Mouse (Mus musculus) intestine, embryonic 14.5 days (tissue): ENCODE data around the gene Dnajc12. TPM values are rescaled to one million over a fixed set of nuclear protein-coding genes. Genes with fewer than 3 reads are reported as not detected.

ENCODE experiments used
- ATAC-seq: fragments of 200-750 bp; cut with Nextera tagmentation; replicated peaks from 2 replicates; pipeline ENCODE4 v1.8.0; 2017; ENCODE audit warnings: low read depth, moderate number of reproducible peaks, moderate TSS enrichment, moderate library complexity; ENCODE audit not compliant: low FRiP score, low TSS enrichment
- DNase-seq: peaks from one replicate; pipeline ENCODE4 v3.0.0-alpha.2; 2018; ENCODE audit warnings: low spot score
- H3K27ac ChIP-seq: fragments of 300-500 bp; sonication (generic); 2 replicates; pipeline ENCODE4 v1.5.1; 2014; ENCODE audit warnings: low read depth, mild to moderate bottlenecking, control low read depth
- H3K27me3 ChIP-seq: fragments of 300-500 bp; sonication (generic); replicated peaks from 2 replicates; pipeline ENCODE4 v1.6.1; 2014; ENCODE audit warnings: low read length, control low read depth; ENCODE audit not compliant: control insufficient read depth, insufficient read depth
- H3K36me3 ChIP-seq: fragments of 300-500 bp; sonication (generic); 2 replicates; pipeline ENCODE4 v1.6.1; 2014; ENCODE audit warnings: low read length, control low read depth; ENCODE audit not compliant: control insufficient read depth, insufficient read depth
- H3K4me1 ChIP-seq: fragments of 300-500 bp; sonication (generic); replicated peaks from 2 replicates; pipeline ENCODE4 v1.6.1; 2014; ENCODE audit warnings: low read length, control low read depth, mixed read lengths; ENCODE audit not compliant: control insufficient read depth, insufficient read depth
- H3K4me2 ChIP-seq: fragments of 300-500 bp; sonication (generic); 2 replicates; pipeline ENCODE4 v1.6.1; 2014; ENCODE audit warnings: low read length
- H3K4me3 ChIP-seq: fragments of 300-500 bp; sonication (generic); 2 replicates; pipeline ENCODE4 v1.5.1; 2014; ENCODE audit warnings: low read depth, low read length, control low read depth, mixed read lengths
- H3K9ac ChIP-seq: fragments of 300-500 bp; sonication (generic); 2 replicates; pipeline ENCODE4 v1.6.1; 2014; ENCODE audit warnings: mild to moderate bottlenecking, low read length
- H3K9me3 ChIP-seq: fragments of 300-500 bp; sonication (generic); 2 replicates; pipeline ENCODE4 v1.6.1; 2016; ENCODE audit warnings: low read length, control low read depth; ENCODE audit not compliant: control insufficient read depth
- WGBS: fragments of 180-500 bp; shearing (Covaris S2); extraction: QIAGEN DNeasy Blood & Tissue Kit; methylation state at CpG from one replicate; pipeline ENCODE4 v1.1.7; 2014; 5-methylcytosine and 5-hydroxymethylcytosine counted together
- polyA plus RNA-seq: library from polyadenylated mRNA; unstranded; fragments of >200 nt; fragmentation: Nextera tagmentation; extraction: Ambion mirVana; gene quantifications from 2 replicates; pipeline ENCODE4 v1.2.1, GENCODE M21; 2014

Gene Dnajc12
- polyA plus RNA-seq, 1 experiment from 2014 or later, result 8.3 TPM

DNA sequence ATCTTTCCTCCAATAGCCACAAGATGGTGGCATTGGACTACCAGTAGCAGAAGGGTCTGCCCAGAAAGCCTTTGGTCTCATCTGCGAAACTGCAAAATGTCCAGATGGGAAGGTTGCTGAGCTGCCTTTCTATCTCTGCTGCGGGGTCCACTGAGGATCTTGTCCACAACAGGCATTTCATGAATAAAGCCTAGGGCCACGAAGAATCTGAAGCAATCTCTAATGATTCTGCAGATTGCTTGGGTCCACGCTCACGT, 40.4 kb downstream of the Dnajc12 start:
- no peak for DNase-seq
- Histone ChIP-seq H3K4me3 (no peak overlapping the region), H3K27me3 (no peaks in the 10 kb centered on the region), H3K4me2 (no peak overlapping the region), H3K9ac (no peak overlapping the region), H3K4me1 (no peaks in the 10 kb centered on the region), H3K27ac (no peak overlapping the region), H3K9me3 (no peaks in the 10 kb centered on the region), H3K36me3 (no peaks in the 10 kb centered on the region)
- ATAC-seq, result no peak
- 82% methylated on average over 5 of the region's 5 CpGs for WGBS

GRCm38 (mm10) chr10:63423591-63424474, 41.6 kb downstream of the Dnajc12 start:
- DNase-seq (no peak), ATAC-seq (no peak)
- H3K9ac ChIP-seq, result no peak overlapping the region
- H3K36me3 ChIP-seq, result no peaks in the 10 kb centered on the region
- H3K27ac ChIP-seq, result no peak overlapping the region
- no peaks in the 10 kb centered on the region for H3K9me3 ChIP-seq
- H3K4me3 ChIP-seq, result no peak overlapping the region
- WGBS, result 92% methylated on average over 9 of the region's 9 CpGs
- no peak overlapping the region for H3K4me2 ChIP-seq
- H3K4me1 ChIP-seq, result no peaks in the 10 kb centered on the region; the same call in 1 of the 2 replicates
- H3K27me3 ChIP-seq, result no peaks in the 10 kb centered on the region

GRCm38 (mm10) chr10:63424475-63424814, 42.2 kb downstream of the Dnajc12 start:
- Histone ChIP-seq H3K36me3 (no peaks in the 10 kb centered on the region), H3K27ac (no peak overlapping the region), H3K4me1 (no peaks in the 10 kb centered on the region; the same call in 1 of the 2 replicates), H3K9ac (no peak overlapping the region), H3K9me3 (no peaks in the 10 kb centered on the region), H3K27me3 (no peaks in the 10 kb centered on the region), H3K4me3 (no peak overlapping the region), H3K4me2 (no peak overlapping the region)
- ATAC-seq, result no peak
- no peak for DNase-seq

DNA sequence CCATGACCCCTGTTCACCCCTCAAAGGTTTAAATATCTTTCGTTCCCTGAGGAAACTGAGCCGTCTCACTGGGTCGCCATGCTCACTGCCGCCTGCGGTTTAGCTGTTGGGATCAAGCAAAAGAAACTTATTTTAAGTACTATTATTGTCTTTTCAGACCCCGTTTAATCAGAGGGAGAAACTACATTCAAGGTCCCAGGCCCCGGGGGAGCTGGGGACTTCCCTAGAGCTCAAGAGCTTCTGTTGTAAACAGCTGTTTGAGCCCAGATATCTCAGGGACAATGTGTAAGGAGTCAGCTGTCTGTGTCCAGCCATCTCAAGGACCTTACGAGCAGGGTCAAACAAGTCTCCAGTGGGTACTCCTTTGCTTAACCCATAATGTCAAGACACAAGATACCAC, 44.9 kb downstream of the Dnajc12 start:
- ATAC-seq (no peak), DNase-seq (no peak)
- H3K36me3 ChIP-seq, result no peaks in the 10 kb centered on the region
- no peaks in the 10 kb centered on the region; the same call in 1 of the 2 replicates for H3K4me1 ChIP-seq
- no peak overlapping the region for H3K4me2 ChIP-seq
- 79% methylated on average over 8 of the region's 8 CpGs for WGBS
- no peak overlapping the region for H3K27ac ChIP-seq
- no peaks in the 10 kb centered on the region for H3K9me3 ChIP-seq
- H3K9ac ChIP-seq, result no peak overlapping the region
- H3K4me3 ChIP-seq, result no peak overlapping the region
- H3K27me3 ChIP-seq, result no peaks in the 10 kb centered on the region

- peak overlapping the region; percentile 55 for H3K4me2 ChIP-seq
- no peaks in the 10 kb centered on the region for H3K9me3 ChIP-seq
- peak overlapping the region; percentile 40 for H3K9ac ChIP-seq
- no peak for ATAC-seq
- WGBS, result 19% methylated on average over 19 of the region's 19 CpGs
- peak; percentile 84 for DNase-seq
- no peaks in the 10 kb centered on the region for H3K36me3 ChIP-seq
- no peaks in the 10 kb centered on the region for H3K27me3 ChIP-seq
- H3K4me1 ChIP-seq, result no peaks in the 10 kb centered on the region; the same call in 1 of the 2 replicates
- no peak overlapping the region; the same call in 1 of the 2 replicates for H3K27ac ChIP-seq
- peak overlapping the region; percentile 84 for H3K4me3 ChIP-seq
Observed at GRCm38 (mm10) chr10:63428243-63429022, 46.2 kb downstream of the Dnajc12 start.

DNA sequence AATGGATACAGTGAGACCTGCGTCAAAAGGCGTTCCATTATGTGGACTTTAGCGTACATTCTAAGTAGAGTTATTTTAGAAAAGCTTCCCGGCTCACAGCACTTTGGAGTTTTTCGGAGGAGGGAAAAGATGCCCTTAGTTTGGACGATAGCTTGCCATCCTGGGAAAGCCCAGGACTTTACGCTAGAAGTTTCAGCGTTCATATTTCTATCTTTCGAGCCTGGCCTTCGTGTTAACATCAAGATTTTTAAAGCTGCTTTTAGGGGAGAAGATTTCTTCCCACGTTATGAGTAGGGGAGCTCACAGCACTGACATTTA, 46.7 kb downstream of the Dnajc12 start:
- Histone ChIP-seq H3K4me2 (peak overlapping the region; percentile 55), H3K9me3 (no peaks in the 10 kb centered on the region), H3K27me3 (no peaks in the 10 kb centered on the region), H3K9ac (peak overlapping the region; percentile 40), H3K4me3 (peak overlapping the region; percentile 84), H3K36me3 (no peaks in the 10 kb centered on the region), H3K27ac (no peak overlapping the region; the same call in 1 of the 2 replicates), H3K4me1 (no peaks in the 10 kb centered on the region; the same call in 1 of the 2 replicates)
- DNase-seq (no peak), ATAC-seq (no peak)
- WGBS, result 3% methylated on average over 11 of the region's 11 CpGs

DNA sequence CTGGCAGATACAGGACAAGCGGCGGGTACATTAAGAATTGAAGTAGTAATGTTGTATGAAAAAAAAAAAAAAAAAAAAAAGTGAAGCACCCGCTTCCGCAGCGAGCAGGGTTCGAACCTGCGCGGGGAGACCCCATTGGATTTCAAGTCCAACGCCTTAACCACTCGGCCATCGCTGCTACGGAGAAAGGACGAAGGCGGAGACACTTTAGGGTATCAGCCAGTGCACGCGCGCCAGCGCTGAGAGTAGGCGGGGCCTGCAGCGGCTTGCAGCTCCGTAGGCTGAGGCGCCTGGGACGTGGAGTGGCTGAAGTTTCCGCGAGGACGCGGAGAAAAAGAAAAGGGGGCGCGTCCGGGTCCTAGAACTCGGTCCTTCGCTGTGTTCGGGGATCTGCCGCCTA, 47.1 kb downstream of the Dnajc12 start:
- 0% methylated on average over 34 of the region's 34 CpGs for WGBS
- no peaks in the 10 kb centered on the region for H3K27me3 ChIP-seq
- no peaks in the 10 kb centered on the region; the same call in 1 of the 2 replicates for H3K4me1 ChIP-seq
- peak overlapping the region; percentile 80 for H3K27ac ChIP-seq
- H3K4me2 ChIP-seq, result peak overlapping the region; percentile 55
- no peaks in the 10 kb centered on the region for H3K9me3 ChIP-seq
- H3K4me3 ChIP-seq, result peak overlapping the region; percentile 84
- no peaks in the 10 kb centered on the region for H3K36me3 ChIP-seq
- ATAC-seq (peak; percentile 96), DNase-seq (peak; percentile 100)
- H3K9ac ChIP-seq, result peak overlapping the region; percentile 83

DNA sequence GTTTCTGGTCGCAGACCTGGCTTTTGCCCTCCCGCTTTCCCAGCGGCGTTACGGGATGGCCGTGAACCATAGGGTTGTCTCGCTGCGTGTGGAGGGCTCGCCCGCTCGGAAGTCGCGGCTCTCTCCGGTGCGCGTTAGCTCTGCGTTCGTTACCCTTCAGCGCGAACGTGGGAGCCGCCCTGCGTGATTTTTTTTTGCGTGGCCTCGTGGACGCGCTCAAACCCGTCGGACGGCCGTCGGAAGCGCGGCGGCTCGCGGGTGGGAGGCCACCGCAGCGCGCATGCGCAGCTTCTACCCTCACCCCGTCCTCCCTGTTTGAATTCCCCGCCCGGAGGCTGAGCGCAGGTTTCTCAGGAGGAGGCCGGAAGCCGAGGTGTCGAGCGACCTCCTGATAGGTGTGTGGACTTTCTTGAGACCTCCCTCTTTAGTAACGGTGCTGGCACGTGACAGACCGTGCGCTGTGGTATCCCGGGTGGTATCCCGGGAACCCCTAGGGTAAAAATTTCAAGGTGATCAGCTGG, 47.6 kb downstream of the Dnajc12 start, which contains the start of gene Ctnna3:
Gene Ctnna3, plus strand, starts transcription at position 314 of the 521 bp plus-strand sequence.
- H3K36me3 ChIP-seq, result no peaks in the 10 kb centered on the region
- ATAC-seq, result peak; percentile 96

More for the DNA sequence above, 47.6 kb downstream of the Dnajc12 start, which contains the start of gene Ctnna3:
- Histone ChIP-seq H3K27ac (peak within 1 kb of the TSS; percentile 80), H3K4me3 (peak within 1 kb of the TSS; percentile 84), H3K27me3 (no peaks in the 10 kb centered on the region), H3K9ac (peak within 1 kb of the TSS; percentile 83), H3K4me1 (no peaks in the 10 kb centered on the region; the same call in 1 of the 2 replicates), H3K4me2 (peak within 1 kb of the TSS; percentile 55), H3K9me3 (no peaks in the 10 kb centered on the region)
- under 1% methylated on average over 55 of the region's 55 CpGs for WGBS
- no peak for DNase-seq
